Mouse (Mus musculus): Measurements from ENCODE around the gene Spsb1.

Spsb1 gene

DNA sequence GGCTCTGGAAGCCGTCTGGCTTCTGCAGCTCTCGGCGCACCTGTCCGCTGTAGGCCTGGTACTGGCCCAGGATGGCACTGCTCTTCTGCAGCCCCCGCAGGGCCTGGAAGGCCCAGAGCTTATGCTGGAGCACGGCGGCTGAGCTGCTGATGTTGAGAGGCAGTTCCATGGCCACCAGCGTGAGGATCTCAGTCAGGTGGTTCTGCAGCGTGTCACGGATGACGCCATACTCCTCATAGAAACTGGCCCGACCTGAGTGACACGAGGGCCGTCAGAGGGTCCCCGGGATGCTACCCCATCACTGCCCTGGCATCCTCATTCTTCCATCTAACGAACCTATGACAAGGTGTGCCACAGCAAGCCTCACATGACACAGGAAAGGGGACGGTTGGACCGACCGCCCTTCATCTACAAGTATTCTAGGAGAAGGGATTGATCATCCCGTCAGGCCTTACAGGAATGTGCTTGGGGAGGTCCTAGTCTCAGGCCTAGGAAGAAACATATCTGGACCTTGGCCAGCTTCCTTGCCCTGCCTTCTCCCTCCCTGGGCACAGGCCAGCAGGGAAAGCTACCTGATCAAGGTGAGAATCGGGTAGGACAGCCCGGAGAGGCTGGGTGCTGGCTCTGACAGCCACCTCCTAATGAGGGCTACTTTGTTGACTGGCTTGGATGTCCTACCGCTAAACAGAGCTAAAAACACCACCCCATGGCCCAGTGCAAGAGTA, 29.2 kb upstream of the Spsb1 start:
- DNase-seq (ENCODE audit: low read depth): no peak

DNA sequence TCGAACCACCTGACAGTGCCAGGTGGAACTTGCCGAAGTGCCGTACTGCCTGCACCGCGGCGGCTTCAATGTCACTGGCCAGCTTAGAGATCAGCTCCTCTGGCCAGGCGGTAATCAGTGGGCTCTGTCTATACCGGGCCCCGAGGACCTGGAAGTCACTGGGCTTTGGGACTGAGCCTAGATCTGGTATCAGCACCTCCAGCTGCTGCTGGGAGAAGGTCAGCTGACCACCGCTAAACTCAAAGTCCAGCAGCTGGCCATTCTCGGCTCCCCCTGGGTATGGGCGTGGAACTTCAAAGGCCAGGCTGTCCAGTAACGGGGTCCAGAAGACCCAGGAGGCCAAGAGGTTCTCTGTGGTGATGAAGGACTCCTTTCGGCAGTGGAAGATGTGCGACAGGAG, 27.3 kb upstream of the Spsb1 start:
- DNase-seq (ENCODE audit: low read depth): no peak

DNA sequence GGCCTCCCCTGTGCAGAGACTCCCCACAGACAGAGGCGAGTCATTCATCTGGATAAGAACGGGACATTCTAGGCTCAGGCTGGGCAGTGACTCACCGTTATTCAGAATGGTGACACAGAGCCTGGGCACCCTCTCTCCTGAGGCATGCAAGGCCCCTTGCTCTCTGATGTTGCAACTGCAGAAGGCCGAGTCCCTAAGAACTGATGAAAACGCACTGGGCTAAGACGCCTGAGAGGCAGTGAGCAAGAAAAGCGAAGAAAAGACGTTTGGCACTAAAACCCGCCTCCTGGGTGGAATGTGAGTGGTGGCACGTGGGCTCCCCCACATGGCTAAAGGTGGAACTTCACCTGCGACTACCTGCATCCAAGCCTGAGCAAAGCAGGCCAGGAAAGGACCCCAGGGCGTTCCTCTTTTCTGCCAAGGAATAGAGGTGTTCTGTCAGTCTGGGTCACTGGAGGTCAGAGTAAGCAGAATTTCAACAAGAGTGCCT, 25.0 kb upstream of the Spsb1 start:
- peak; percentile 88 for DNase-seq (ENCODE audit: low read depth)

DNA sequence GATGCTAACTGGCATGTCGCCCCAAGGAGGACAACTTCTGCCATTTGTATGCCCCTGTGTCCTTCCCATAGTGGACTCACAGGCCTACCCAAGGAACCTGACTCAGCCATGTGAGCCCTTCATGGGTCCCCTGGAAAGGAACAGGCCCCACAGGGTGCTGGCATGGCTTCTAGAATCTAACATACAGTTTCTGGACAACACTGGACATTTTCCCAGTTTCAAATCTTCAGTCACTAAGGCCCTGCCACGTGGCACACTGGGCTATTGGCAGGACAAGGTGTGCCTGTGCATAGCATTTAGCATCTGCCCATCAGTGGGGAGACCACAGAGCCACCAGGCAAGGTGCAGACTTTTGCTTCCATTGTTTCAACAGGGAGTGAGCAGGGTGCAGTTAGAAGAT, 24.0 kb upstream of the Spsb1 start:
- no peak for DNase-seq (ENCODE audit: low read depth)

- DNase-seq (ENCODE audit: low read depth): no peak
Observed at GRCm38 (mm10) chr4:149977801-149978544, 23.1 kb upstream of the Spsb1 start.

DNA sequence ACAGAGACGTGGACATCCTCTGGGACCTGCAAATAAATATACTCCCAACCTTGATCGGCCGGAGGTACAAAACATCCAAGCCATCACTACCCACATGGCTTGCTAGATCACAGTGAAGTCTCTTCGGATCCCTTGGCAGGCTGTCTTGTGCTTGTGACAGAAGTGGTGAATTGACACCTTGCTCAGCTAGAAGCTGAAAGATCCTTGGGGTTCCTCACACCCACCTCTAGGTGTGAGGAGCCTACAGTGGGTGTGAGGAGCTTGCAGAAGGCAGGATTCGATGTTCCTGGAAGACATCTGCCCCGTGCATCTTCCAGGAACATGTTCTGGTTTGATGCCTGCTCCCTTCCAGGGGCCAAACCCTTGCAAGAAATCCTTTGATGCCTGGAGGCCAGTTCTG, 22.3 kb upstream of the Spsb1 start:
- no peak for DNase-seq (ENCODE audit: low read depth)

- no peak for DNase-seq (ENCODE audit: low read depth)
Observed at GRCm38 (mm10) chr4:149975730-149976254, 20.9 kb upstream of the Spsb1 start.

- DNase-seq (ENCODE audit: low read depth): no peak
Observed at GRCm38 (mm10) chr4:149975291-149975690, 20.4 kb upstream of the Spsb1 start.

DNA sequence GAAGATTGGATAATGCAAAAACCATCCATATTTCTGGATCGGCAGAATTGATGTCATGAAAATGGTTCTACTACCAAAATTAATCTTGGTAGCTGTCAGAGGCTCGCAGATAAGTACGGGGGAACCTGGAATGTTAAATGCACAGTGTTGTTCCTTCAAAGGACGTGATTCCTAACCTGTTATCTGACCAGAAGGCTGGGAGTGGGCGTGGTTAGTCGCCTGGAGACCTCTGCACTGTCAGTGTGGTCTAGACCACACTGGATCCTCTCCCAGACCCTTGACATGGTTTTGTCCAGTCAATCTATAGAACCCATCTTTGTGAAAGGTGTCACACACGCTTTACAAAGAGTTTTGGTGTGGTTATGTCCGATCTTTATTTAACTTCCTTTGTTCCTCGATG, 16.6 kb upstream of the Spsb1 start:
- no peak for DNase-seq (ENCODE audit: low read depth)

DNA sequence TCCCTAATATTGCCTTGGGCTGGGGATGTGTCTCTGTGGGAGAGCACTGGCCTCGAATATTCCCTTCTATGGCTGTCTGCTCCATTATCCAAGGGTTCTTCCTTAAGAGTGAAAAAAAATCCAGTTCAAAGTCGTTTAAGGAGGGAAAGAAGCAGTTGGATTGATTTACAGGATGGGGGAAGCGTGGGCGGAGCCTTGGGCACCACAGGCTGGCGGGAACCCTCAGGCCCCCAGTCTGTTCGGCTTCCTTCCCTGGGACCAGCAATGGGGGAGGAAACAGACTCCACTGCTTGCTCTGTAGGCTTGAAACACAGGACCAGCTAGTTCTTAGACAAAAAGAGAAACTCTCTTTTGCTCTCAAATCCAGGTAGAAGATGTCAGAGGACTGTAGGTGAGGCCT, 13.7 kb upstream of the Spsb1 start:
- DNase-seq (ENCODE audit: low read depth): no peak

DNA sequence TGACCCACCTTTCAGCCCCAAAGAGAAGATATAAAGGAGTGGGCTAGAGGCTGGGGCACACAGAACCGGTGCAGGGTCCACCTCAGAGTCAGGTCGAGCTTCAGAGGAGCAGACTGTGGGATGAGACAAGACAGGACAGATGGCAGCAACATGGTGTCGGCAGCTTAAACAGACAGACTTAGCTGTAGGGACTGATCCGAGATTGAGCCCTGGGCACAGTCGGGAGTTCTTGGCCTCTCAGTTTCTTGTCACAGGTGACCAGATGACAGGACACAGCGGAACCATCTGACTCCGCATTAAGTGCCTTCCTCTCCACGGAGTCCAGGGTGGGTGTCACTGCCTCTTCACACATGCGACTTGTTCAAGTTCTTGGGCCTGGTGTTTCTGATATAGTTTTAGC, 12.1 kb upstream of the Spsb1 start:
- DNase-seq (ENCODE audit: low read depth): no peak

DNA sequence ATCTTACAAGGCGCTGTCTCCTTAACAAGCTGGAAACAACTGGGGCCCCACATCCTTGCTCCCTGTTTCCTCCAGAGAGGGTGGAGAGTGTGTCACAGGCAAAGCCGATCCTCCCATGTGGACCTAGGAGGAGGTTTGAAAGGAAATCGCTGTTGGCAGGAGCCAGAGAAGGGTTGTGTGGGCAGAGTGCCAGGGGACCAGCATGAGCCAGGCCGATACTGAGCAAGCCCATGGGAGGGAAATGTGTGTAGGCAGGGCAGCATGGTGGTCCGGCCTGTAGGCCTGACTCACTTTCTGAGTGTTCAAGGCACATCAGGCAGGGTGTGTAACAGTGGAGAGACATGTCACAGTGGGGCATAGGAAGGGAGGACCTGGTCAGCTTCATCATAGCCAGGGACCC, 11.4 kb upstream of the Spsb1 start:
- DNase-seq (ENCODE audit: low read depth): no peak

DNA sequence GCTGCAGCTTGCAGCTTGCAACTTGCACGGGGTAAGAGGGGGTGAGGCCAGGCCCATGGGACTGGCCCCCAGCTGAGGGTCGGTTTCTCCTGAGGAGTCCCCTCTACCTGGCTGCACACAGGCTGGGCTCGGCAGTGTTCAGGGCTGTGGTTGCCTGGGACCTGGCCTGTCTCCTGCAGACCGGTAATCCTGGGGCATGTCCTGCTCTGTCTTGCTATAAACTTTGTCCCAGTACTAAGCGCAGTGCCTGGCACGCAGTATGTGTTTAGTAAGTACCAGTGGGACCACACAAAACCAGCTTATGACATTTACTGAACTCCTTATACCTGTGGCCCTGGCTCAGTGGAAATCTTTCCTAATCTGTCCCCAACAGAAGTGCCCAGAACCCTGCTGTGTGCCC, 10.8 kb upstream of the Spsb1 start:
- DNase-seq (ENCODE audit: low read depth): no peak

DNA sequence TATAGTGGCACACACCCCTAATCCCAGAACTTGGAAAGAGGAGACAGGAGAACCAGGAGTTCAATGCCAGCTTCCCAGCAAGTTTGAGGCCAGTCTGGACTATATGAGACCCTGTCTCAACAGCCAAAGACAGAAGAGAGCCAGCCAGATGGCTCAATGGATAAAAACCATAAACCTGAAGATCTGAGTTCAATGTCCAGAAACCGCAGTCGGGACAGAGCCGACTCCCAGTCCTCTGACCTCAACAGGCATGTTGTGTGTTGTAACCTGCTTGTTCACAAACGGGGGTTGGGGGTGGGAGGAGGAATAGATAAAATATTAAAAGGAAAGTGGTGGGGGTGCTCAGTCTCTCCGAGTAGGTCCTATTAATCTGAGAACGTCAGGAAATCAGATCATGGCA, 10.4 kb upstream of the Spsb1 start:
- no peak for DNase-seq (ENCODE audit: low read depth)

- no peak for DNase-seq (ENCODE audit: low read depth)
Observed at GRCm38 (mm10) chr4:149964770-149965169, 9.9 kb upstream of the Spsb1 start.

- DNase-seq (ENCODE audit: low read depth): no peak
Observed at GRCm38 (mm10) chr4:149964285-149964684, 9.4 kb upstream of the Spsb1 start.

DNA sequence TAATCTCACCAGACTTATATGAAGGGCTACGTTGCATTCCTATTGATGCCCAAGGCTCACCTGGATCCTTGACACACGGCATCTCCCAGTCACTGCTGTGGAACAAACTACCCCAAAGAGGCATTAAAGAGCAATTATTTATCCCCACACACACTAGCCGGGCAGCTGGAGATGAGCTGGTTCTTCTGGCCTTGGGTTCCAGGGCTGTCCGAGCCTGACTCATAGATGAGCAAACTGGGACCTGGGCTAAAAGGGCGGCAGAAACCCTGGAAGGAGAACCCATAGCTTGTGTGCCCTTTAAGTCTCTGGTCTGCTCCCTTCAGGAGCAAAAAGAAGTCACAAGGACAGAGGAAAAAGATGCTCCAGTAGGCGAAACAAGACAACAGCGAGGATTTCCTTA, 5.5 kb upstream of the Spsb1 start:
- no peak for DNase-seq (ENCODE audit: low read depth)

DNA sequence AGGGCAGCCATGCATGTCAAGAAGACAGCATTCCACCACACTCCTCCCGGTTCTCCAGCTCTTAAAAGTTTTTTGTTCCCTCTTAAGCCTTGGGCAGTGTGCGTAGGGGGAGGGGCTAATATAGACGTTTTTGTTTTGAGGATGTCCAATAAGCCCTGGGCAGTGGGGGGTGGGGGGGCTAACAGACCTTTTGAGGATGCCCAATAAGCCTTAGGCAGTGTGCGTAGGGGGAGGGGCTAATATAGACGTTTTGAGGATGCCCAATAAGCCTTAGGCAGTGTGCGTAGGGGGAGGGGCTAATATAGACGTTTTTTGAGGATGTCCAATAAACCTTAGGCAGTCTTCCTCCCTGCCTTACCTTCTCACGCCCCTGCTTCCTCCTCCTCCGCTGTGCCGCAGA, 5.0 kb upstream of the Spsb1 start:
- no peak for DNase-seq (ENCODE audit: low read depth)

- peak; percentile 90 for DNase-seq (ENCODE audit: low read depth)
Observed at GRCm38 (mm10) chr4:149958566-149958965, 3.7 kb upstream of the Spsb1 start.

- DNase-seq (ENCODE audit: low read depth): peak; percentile 19
Observed at GRCm38 (mm10) chr4:149956048-149956447, 1.2 kb upstream of the Spsb1 start.

DNA sequence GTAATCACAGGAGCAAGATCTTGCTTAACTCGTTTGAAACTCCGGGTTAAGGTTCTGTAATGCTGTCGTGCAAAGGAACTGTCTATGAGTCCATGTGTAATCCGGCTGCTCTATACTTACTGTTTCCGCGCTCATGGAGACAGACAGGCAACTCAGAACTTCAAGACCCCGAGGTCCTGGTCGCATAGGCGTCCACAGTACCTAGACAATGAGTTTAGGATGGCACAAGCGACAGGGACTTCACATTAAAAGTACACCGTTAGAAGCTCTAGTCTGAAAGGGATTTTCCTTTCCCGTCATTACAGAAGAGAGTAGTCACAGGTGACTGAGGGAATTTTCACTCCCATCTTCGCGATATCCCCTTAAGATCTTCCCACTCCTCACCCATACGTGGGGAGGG, 788 bp upstream of the Spsb1 start:
- DNase-seq (ENCODE audit: low read depth): no peak

DNA sequence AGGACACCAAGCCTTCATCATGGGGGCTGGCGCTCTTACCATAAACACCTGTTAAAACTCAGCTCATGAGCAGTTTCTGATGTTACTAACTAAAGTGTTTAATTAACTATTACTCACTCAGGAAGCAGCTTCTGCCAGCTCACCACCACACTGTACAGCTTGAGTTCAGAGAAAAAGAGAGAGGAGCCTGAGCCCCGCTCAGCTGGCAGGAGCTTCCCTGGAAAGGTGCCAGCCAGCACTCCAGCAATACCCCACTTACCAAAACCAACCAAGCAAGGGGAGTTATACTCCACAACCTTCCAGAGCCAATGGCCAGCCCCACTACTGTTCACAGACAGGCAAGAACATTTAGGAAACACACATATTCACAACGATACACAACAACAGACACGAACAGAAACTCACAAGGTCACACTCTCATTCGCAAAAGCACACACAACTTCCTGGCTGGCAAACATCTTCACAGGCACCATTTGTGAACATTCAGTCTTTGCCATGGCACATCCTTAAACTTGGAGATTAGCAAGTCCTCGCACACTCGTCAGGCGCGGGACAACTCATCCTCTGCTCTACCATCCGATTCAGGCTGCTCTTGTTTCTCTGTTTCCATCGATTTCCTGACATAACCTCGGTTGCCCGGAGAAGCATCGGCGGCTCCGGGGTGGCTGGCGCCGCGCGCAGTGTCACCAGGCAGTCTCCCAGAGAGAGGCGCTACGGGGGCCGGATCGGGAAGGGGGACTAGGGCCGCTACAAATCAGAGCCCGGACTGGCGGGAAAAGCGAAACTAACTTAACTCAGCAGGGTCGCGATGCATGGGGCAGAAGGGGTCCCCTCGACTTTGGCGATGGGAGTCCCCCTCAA, 992 bp downstream of the Spsb1 start:
- DNase-seq (ENCODE audit: low read depth): peak; percentile 68

Measured in induced T-regulatory cell, adult 2 months (primary cell).